Mouse (Mus musculus) embryonic facial prominence, embryonic 14.5 days (tissue): ENCODE data around the gene Tbx5. TPM values are rescaled to one million over a fixed set of nuclear protein-coding genes. Genes with fewer than 3 reads are reported as not detected.
A peak's percentile ranks its signal among the peaks of the same experiment; 100 is the strongest.

ENCODE experiments used
- ATAC-seq: fragments of 200-750 bp; cut with Nextera tagmentation; 2 replicates; pipeline ENCODE4 v1.8.0; 2017; ENCODE audit warnings: low read depth, moderate number of reproducible peaks, moderate TSS enrichment
- DNase-seq: peaks from one replicate; pipeline ENCODE4 v3.0.0-alpha.2; 2015; ENCODE audit warnings: low spot score
- H3K27ac ChIP-seq: fragments of 300-500 bp; sonication (generic); replicated peaks from 2 replicates; pipeline ENCODE4 v1.5.1; 2014; ENCODE audit warnings: low read depth, mild to moderate bottlenecking, low read length, moderate library complexity
- H3K27me3 ChIP-seq: fragments of 300-500 bp; sonication (generic); replicated peaks from 2 replicates; pipeline ENCODE4 v1.6.1; 2014; ENCODE audit warnings: low read length; ENCODE audit not compliant: control insufficient read depth, insufficient read depth
- H3K36me3 ChIP-seq: fragments of 300-500 bp; sonication (generic); 2 replicates; pipeline ENCODE4 v1.6.1; 2014; ENCODE audit warnings: low read length, mixed read lengths; ENCODE audit not compliant: control insufficient read depth, insufficient read depth
- H3K4me1 ChIP-seq: fragments of 300-500 bp; sonication (generic); 2 replicates; pipeline ENCODE4 v1.6.1; 2014; ENCODE audit warnings: antibody characterized with exemption, low read length; ENCODE audit not compliant: control insufficient read depth, insufficient read depth
- H3K4me2 ChIP-seq: fragments of 300-500 bp; sonication (generic); 2 replicates; pipeline ENCODE4 v1.6.1; 2014; ENCODE audit warnings: low read depth, mild to moderate bottlenecking, low read length, moderate library complexity, mixed read lengths
- H3K4me3 ChIP-seq: fragments of 300-500 bp; sonication (generic); 2 replicates; pipeline ENCODE4 v1.5.1; 2014; ENCODE audit warnings: low read depth, mild to moderate bottlenecking, low read length
- H3K9ac ChIP-seq: fragments of 300-500 bp; sonication (generic); 2 replicates; pipeline ENCODE4 v1.6.1; 2014; ENCODE audit warnings: low read depth, mild to moderate bottlenecking, low read length, moderate library complexity, mixed read lengths
- H3K9me3 ChIP-seq: fragments of 300-500 bp; sonication (generic); 2 replicates; pipeline ENCODE4 v1.6.1; 2016; ENCODE audit warnings: low read length; ENCODE audit not compliant: control insufficient read depth
- WGBS: fragments of 180-500 bp; shearing (Covaris S2); extraction: QIAGEN DNeasy Blood & Tissue Kit; methylation state at CpG from one replicate; pipeline ENCODE4 v1.1.7; 2014; 5-methylcytosine and 5-hydroxymethylcytosine counted together
- polyA plus RNA-seq: library from polyadenylated mRNA; unstranded; fragments of >200 nt; fragmentation: Nextera tagmentation; extraction: Ambion mirVana; gene quantifications from 2 replicates; pipeline ENCODE4 v1.2.1, GENCODE M21; 2014

Gene Tbx5
- polyA plus RNA-seq, 1 experiment from 2014 or later = 0.24 TPM

DNA sequence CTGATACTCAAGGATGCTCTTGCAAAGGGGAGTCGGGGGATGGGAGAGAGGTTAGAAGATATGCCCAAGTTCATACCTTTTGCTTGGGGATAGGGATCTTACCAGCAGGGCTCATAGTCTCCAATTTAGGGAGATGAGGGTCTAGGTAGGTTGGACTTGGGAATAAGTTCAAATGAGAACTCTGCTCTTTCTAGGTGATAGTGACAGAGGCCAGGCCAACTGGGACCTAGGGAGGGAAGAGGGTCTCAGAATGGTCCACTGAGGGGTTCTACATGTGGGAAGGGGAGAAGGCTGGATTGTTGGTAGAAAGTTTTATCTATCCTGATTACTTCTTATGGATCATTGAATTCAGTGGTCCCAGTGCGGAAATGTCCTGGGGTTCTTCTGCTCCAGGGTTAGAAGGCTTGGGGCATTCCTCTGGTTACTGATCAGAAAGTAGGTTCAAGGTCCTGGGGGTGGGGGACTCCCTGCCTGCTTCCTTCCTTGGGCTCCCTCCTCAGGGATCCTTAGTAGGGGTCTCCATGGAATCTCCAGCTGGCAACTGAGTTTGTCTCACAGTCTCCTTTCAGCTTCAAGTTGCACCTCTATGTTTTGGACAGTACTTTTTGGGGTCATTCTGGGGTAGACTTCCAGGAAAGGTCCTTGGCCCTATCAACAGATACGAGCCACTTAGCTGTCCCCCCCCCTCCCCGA lies 10.4 kb downstream of the Tbx5 start:
- no peak overlapping the region for H3K4me2 ChIP-seq
- H3K9me3 ChIP-seq = no peaks in the 10 kb centered on the region
- H3K4me1 ChIP-seq = peaks cover 6% of the 10 kb centered on the region; the same call in 1 of the 2 replicates
- no peaks in the 10 kb centered on the region for H3K36me3 ChIP-seq
- H3K4me3 ChIP-seq = no peak overlapping the region
- 16% methylated on average over 4 of the region's 4 CpGs for WGBS
- H3K9ac ChIP-seq = no peak overlapping the region
- no peak for ATAC-seq
- peaks cover 93% of the 10 kb centered on the region for H3K27me3 ChIP-seq
- H3K27ac ChIP-seq = no peak overlapping the region
- no peak for DNase-seq

DNA sequence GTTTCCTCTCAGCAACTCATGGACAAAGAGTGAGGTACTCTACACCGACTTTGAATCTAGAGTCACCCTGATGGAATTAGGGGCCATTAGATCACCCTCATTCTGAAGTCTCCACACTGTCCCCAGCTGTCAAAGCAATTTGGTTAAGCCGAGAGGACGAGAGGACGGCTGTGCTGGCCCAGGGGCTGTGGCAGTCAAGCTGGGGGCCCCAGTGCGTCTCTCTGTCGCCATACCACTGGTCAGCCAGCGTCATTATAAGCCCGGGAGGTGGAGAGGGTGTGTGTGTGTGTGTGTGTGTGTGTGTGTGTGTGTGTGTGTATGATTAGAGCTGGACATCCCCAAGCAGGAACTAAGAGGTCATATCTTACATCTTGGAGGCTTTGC lies 10.9 kb downstream of the Tbx5 start:
- WGBS = 2% methylated on average over 8 of the region's 8 CpGs
- Histone ChIP-seq H3K9me3 (no peaks in the 10 kb centered on the region), H3K4me3 (no peak overlapping the region), H3K4me2 (no peak overlapping the region), H3K36me3 (no peaks in the 10 kb centered on the region), H3K27ac (no peak overlapping the region), H3K9ac (no peak overlapping the region), H3K4me1 (peaks cover 6% of the 10 kb centered on the region; the same call in 1 of the 2 replicates), H3K27me3 (peaks cover 89% of the 10 kb centered on the region)
- ATAC-seq (no peak), DNase-seq (no peak)

GRCm38 (mm10) chr5:119844366-119844765 lies 11.9 kb downstream of the Tbx5 start:
- WGBS = 6% methylated on average over 5 of the region's 5 CpGs
- Histone ChIP-seq H3K36me3 (no peaks in the 10 kb centered on the region), H3K27ac (no peak overlapping the region), H3K4me1 (peaks cover 6% of the 10 kb centered on the region; the same call in 1 of the 2 replicates), H3K4me2 (no peak overlapping the region; the same call in 1 of the 2 replicates), H3K27me3 (peaks cover 84% of the 10 kb centered on the region), H3K9ac (no peak overlapping the region), H3K9me3 (no peaks in the 10 kb centered on the region), H3K4me3 (no peak overlapping the region)
- no peak for DNase-seq
- ATAC-seq = no peak

DNA sequence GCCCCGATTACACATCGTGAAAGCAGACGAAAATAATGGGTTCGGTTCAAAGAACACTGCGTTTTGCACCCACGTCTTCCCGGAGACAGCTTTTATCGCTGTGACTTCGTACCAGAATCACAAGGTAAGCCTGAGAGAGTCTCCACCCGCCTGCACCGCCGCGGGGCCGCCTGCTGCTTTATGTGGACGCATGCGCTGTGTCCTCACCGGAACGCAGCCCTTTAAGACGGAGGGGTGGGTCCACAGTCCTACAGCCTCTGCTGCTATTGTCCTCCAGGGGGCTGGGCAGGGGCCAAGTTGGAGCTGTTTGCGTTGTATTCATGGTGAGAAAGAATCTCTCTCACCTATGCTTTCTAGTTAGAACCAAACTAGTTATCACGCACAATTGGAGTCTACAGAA lies 12.5 kb downstream of the Tbx5 start:
- no peak overlapping the region for H3K9ac ChIP-seq
- peak; percentile 69 for DNase-seq
- peak overlapping the region; percentile 46 for H3K4me2 ChIP-seq

GRCm38 (mm10) chr5:119857052-119857451 lies 24.6 kb downstream of the Tbx5 start:
- DNase-seq (no peak), ATAC-seq (no peak)
- Histone ChIP-seq H3K9me3 (no peaks in the 10 kb centered on the region), H3K4me1 (no peaks in the 10 kb centered on the region), H3K4me2 (no peak overlapping the region), H3K27me3 (no peaks in the 10 kb centered on the region), H3K27ac (no peak overlapping the region), H3K4me3 (no peak overlapping the region), H3K36me3 (no peaks in the 10 kb centered on the region), H3K9ac (no peak overlapping the region)
- WGBS = 36% methylated on average over 4 of the region's 4 CpGs

More for the DNA sequence above, 12.5 kb downstream of the Tbx5 start:
- no peaks in the 10 kb centered on the region for H3K36me3 ChIP-seq
- no peaks in the 10 kb centered on the region for H3K9me3 ChIP-seq
- no peak overlapping the region for H3K27ac ChIP-seq
- peaks cover 6% of the 10 kb centered on the region; the same call in 1 of the 2 replicates for H3K4me1 ChIP-seq
- H3K27me3 ChIP-seq = peaks cover 78% of the 10 kb centered on the region
- ATAC-seq = peak; percentile 63; the same call in 1 of the 2 replicates
- peak overlapping the region; percentile 28 for H3K4me3 ChIP-seq
- 2% methylated on average over 21 of the region's 21 CpGs for WGBS

DNA sequence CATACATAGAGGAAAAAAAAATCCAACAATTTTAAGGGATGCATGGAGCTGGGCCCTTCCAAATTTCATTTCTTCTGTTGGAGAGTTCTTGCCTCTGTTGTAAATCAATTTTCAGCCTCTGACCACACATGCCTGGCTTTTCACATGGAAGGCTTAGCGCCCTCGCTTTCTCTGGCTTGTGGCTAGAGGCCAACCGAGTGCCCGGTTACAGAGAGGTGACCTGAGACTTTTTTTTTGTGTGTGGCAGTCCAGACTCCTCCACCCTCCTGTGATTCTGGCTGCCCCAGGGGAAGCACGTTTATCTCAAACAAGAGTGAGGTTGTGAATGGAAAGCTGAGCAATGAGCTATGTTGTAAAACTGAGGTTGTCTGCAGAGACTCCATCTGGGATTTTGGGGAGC lies 28.8 kb downstream of the Tbx5 start:
- 62% methylated on average over 5 of the region's 5 CpGs for WGBS
- Histone ChIP-seq H3K4me3 (no peak overlapping the region), H3K4me1 (peaks cover 4% of the 10 kb centered on the region), H3K27ac (no peak overlapping the region), H3K4me2 (no peak overlapping the region), H3K9ac (no peak overlapping the region), H3K36me3 (no peaks in the 10 kb centered on the region), H3K9me3 (no peaks in the 10 kb centered on the region), H3K27me3 (0 out of 2 replicates have a peak, but pooled peaks cover 17% of the 10 kb centered on the region)
- ATAC-seq (no peak), DNase-seq (no peak)

GRCm38 (mm10) chr5:119862431-119862830 lies 30.0 kb downstream of the Tbx5 start:
- H3K4me2 ChIP-seq = no peak overlapping the region
- no peaks in the 10 kb centered on the region for H3K36me3 ChIP-seq
- no peak overlapping the region for H3K4me3 ChIP-seq
- no peaks in the 10 kb centered on the region for H3K9me3 ChIP-seq
- DNase-seq = no peak
- ATAC-seq = no peak
- WGBS = 71% methylated on average over 5 of the region's 5 CpGs
- peaks cover 25% of the 10 kb centered on the region for H3K27me3 ChIP-seq
- peaks cover 12% of the 10 kb centered on the region for H3K4me1 ChIP-seq
- no peak overlapping the region for H3K27ac ChIP-seq
- H3K9ac ChIP-seq = no peak overlapping the region

- H3K9ac ChIP-seq = peak overlapping the region; percentile 23; the same call in 1 of the 2 replicates
- peak; percentile 40 for DNase-seq
- peaks cover 31% of the 10 kb centered on the region for H3K27me3 ChIP-seq
- peak overlapping the region; percentile 24 for H3K4me3 ChIP-seq
- H3K27ac ChIP-seq = no peak overlapping the region
- ATAC-seq = peak; percentile 70; the same call in 1 of the 2 replicates
- H3K9me3 ChIP-seq = no peaks in the 10 kb centered on the region
- 15% methylated on average over 31 of the region's 31 CpGs for WGBS
- H3K36me3 ChIP-seq = no peaks in the 10 kb centered on the region
- H3K4me2 ChIP-seq = peak overlapping the region; percentile 48
- peaks cover 12% of the 10 kb centered on the region for H3K4me1 ChIP-seq
Observed at GRCm38 (mm10) chr5:119866277-119867235, 34.1 kb downstream of the Tbx5 start.
